Mouse (Mus musculus) thymus, adult 2 months (tissue): Measurements from ENCODE around the gene 1700003H04Rik.

Experiments used
- CTCF ChIP-seq: fragments of 200-500 bp; IDR thresholded peaks from 2 replicates; pipeline ENCODE4 v1.5.1; 2012; ENCODE audit warnings: mild to moderate bottlenecking, control low read depth, low read length, moderate library complexity, borderline replicate concordance; ENCODE audit not compliant: control insufficient read depth, poor library complexity, insufficient read depth; ENCODE audit errors: extremely low read depth
- POLR2A ChIP-seq: fragments of 200-500 bp; IDR thresholded peaks from 2 replicates; pipeline ENCODE4 v1.6.1; 2012; ENCODE audit warnings: mild to moderate bottlenecking, low read length, control low read depth, moderate library complexity; ENCODE audit not compliant: control insufficient read depth, poor library complexity, insufficient read depth; ENCODE audit errors: extremely low read depth

DNA sequence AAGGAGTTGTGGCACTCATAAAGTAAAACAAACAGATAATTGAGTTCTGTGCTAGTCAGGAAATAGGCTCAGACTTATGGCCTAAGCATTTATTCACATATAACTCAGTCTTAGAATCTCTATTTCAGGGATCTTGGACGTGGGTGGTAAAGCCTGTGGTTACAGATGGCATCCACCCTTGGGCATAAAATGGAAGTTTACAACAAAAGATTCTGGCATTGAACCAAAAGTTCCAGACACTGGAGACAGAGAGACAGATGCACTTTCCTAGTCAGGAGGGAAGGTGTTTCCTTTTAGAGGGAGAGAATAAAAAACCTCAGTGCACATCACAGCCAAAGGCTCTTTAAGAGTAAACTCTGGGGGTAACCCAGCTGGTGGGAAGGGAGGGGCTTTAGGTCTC, 32.4 kb upstream of the 1700003H04Rik start:
- TF ChIP-seq POLR2A = no peak
- no peak for TF ChIP-seq CTCF
